Mouse (Mus musculus) lung, embryonic 16.5 days (tissue): Measurements from ENCODE around the gene Schip1. TPM values are rescaled to one million over a fixed set of nuclear protein-coding genes. Genes with fewer than 3 reads are reported as not detected.

ENCODE experiments used
- ATAC-seq: fragments of 200-750 bp; cut with Nextera tagmentation; 2 replicates; pipeline ENCODE4 v1.8.0; 2017; ENCODE audit warnings: low read depth, mild to moderate bottlenecking, moderate library complexity
- H3K27ac ChIP-seq: fragments of 300-500 bp; sonication (generic); 2 replicates; pipeline ENCODE4 v1.5.1; 2014; ENCODE audit warnings: mild to moderate bottlenecking, control low read depth, low read length
- H3K27me3 ChIP-seq: fragments of 300-500 bp; sonication (generic); 2 replicates; pipeline ENCODE4 v1.6.1; 2014; ENCODE audit warnings: low read depth, low read length, mixed read lengths; ENCODE audit not compliant: control insufficient read depth, insufficient read depth
- H3K36me3 ChIP-seq: fragments of 300-500 bp; sonication (generic); 2 replicates; pipeline ENCODE4 v1.6.1; 2014; ENCODE audit warnings: low read length; ENCODE audit not compliant: control insufficient read depth, insufficient read depth
- H3K4me1 ChIP-seq: fragments of 300-500 bp; sonication (generic); replicated peaks from 2 replicates; pipeline ENCODE4 v1.6.1; 2014; ENCODE audit warnings: low read length, mixed read lengths; ENCODE audit not compliant: control insufficient read depth, insufficient read depth
- H3K4me2 ChIP-seq: fragments of 300-500 bp; sonication (generic); 2 replicates; pipeline ENCODE4 v1.6.1; 2014; ENCODE audit warnings: low read depth, low read length, control low read depth
- H3K4me3 ChIP-seq: fragments of 300-500 bp; sonication (generic); 2 replicates; pipeline ENCODE4 v1.5.1; 2014; ENCODE audit warnings: mild to moderate bottlenecking, low read length, control low read depth
- H3K9ac ChIP-seq: fragments of 300-500 bp; sonication (generic); 2 replicates; pipeline ENCODE4 v1.6.1; 2014; ENCODE audit warnings: low read length, control low read depth
- H3K9me3 ChIP-seq: fragments of 300-500 bp; sonication (generic); 2 replicates; pipeline ENCODE4 v1.6.1; 2016; ENCODE audit warnings: low read length; ENCODE audit not compliant: control insufficient read depth
- WGBS: fragments of 180-500 bp; shearing (Covaris S2); extraction: QIAGEN DNeasy Blood & Tissue Kit; methylation state at CpG from one replicate; pipeline ENCODE4 v1.1.7; 2014; 5-methylcytosine and 5-hydroxymethylcytosine counted together
- polyA plus RNA-seq: library from polyadenylated mRNA; unstranded; fragments of >200 nt; fragmentation: Nextera tagmentation; extraction: Ambion mirVana; gene quantifications from 2 replicates; pipeline ENCODE4 v1.2.1, GENCODE M21; 2015

Gene Schip1
- polyA plus RNA-seq, 1 experiment from 2014 or later = 31.2 TPM

DNA sequence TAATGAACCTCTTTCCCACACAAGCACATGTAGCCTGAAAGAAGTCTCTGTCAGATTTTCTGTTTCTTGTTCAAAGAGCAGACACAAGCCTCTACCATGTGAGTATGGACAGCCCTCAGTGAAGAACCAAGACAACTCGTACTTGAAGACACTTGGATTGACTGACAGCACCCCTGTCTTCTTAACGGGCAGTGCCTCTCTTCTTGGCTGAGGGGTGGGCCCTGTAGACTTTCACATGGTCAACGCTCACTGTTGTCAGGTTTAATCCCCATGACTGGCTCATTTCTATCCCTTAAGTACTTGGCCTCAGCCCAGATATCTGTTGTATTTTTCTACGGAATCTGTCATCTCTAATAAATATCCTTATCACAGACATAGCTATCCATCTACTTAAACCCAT is 565.7 kb downstream of the Schip1 start:
- H3K27me3 ChIP-seq = no peaks in the 10 kb centered on the region
- ATAC-seq = no peak
- no peak overlapping the region for H3K9ac ChIP-seq
- H3K4me3 ChIP-seq = no peak overlapping the region
- no peak overlapping the region for H3K27ac ChIP-seq
- no peak overlapping the region for H3K4me2 ChIP-seq
- WGBS = 73% methylated on average over 4 of the region's 4 CpGs
- H3K9me3 ChIP-seq = no peaks in the 10 kb centered on the region
- no peaks in the 10 kb centered on the region for H3K4me1 ChIP-seq
- peaks cover 3% of the 10 kb centered on the region for H3K36me3 ChIP-seq

DNA sequence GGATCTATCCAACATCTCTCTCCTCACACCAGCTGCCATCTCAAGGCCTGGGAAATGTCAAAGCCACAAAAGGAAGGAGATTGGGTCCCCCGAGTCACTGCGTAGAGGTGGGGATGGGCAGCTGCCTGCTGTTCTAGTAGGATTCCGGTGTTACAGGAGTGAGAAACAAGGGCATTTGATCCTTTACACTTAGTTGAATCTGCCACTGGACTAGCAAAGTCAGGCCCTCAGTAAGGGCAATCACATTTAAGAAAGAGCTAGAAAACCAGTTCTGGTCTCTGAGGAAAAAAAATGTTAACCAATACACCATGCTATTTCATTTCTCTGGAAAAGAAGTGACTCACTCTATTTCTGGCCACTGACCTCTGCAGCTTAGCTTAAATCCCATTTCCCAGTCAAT is 566.2 kb downstream of the Schip1 start:
- Histone ChIP-seq H3K4me3 (no peak overlapping the region), H3K9me3 (no peaks in the 10 kb centered on the region), H3K36me3 (peaks cover 3% of the 10 kb centered on the region), H3K27me3 (no peaks in the 10 kb centered on the region), H3K4me1 (no peaks in the 10 kb centered on the region), H3K27ac (no peak overlapping the region), H3K9ac (no peak overlapping the region), H3K4me2 (no peak overlapping the region)
- ATAC-seq = no peak
- WGBS = 81% methylated on average over 3 of the region's 3 CpGs

DNA sequence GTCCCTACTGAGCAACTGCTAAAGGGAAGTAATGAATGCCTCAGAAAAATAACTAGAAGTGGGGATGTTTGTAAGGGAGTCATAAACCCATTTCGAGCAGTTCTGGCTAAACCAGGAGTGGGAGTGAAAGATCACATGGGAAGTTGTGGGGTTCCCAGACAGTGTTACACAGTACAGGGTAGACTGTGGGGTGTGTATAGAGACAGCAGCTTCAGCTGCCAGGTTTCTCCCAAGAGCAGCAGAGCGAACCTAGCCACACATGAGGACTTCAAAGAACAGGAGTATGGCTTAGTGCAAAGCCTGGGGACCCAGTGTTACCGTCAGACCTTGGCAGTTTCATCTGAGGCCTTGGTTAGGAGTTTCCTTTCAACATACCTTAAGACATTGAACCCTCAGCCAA is 568.1 kb downstream of the Schip1 start:
- no peak for ATAC-seq
- 77% methylated on average over 3 of the region's 3 CpGs for WGBS
- no peaks in the 10 kb centered on the region for H3K9me3 ChIP-seq

DNA sequence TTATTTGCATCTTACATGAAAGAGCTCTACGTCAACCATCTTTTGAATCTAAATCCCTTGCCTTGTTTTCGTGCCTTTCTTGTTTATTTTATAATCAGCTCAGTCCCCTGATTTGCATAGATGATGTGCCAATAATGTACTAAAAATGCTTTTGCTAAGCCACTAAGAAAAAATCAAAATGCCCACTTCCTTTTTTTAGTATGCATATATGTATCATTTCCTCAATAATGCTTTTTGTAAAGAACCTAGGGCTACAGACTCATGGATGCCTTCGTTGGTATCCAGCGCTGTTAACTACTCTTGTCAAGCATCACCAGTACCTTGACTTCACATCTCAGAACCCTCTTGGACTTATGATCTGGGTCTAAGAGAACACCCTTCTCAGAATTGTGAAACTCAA is 569.0 kb downstream of the Schip1 start:
- H3K4me1 ChIP-seq = no peaks in the 10 kb centered on the region
- no peaks in the 10 kb centered on the region for H3K36me3 ChIP-seq
- H3K27ac ChIP-seq = no peak overlapping the region
- 87% methylated on average over 4 of the region's 4 CpGs for WGBS
- no peak overlapping the region for H3K9ac ChIP-seq
- H3K27me3 ChIP-seq = no peaks in the 10 kb centered on the region
- no peaks in the 10 kb centered on the region for H3K9me3 ChIP-seq
- H3K4me3 ChIP-seq = no peak overlapping the region
- no peak overlapping the region for H3K4me2 ChIP-seq
- no peak for ATAC-seq

More for the DNA sequence above, 568.1 kb downstream of the Schip1 start:
- H3K36me3 ChIP-seq = no peaks in the 10 kb centered on the region; the same call in 1 of the 2 replicates
- no peak overlapping the region for H3K4me3 ChIP-seq
- H3K4me1 ChIP-seq = no peaks in the 10 kb centered on the region
- no peak overlapping the region for H3K27ac ChIP-seq
- H3K4me2 ChIP-seq = no peak overlapping the region
- no peak overlapping the region for H3K9ac ChIP-seq
- H3K27me3 ChIP-seq = no peaks in the 10 kb centered on the region

DNA sequence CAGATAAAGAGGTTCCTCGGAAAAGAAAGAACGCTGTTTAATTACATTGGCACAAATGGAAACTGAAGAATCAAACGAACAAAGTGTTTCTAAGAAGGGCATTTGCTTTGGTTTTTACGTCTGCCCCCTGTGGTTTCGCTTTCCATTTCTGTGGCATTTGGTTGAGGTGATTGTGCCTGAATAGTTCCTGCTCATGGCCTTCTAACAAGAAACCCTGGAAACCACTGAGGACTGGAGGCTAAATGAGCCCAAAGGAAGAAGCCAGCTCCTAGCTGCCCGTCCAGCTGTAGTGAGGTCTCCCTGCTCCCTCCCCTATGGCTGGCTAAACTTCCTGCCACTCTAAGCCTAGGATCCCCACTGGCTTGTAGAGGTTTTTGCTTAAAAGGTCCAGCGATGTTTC is 573.4 kb downstream of the Schip1 start:
- 47% methylated on average over 7 of the region's 7 CpGs for WGBS
- ATAC-seq = no peak
- H3K36me3 ChIP-seq = no peaks in the 10 kb centered on the region
- no peak overlapping the region for H3K9ac ChIP-seq
- H3K4me1 ChIP-seq = no peaks in the 10 kb centered on the region
- no peak overlapping the region for H3K4me2 ChIP-seq
- H3K9me3 ChIP-seq = no peaks in the 10 kb centered on the region
- H3K4me3 ChIP-seq = no peak overlapping the region
- no peaks in the 10 kb centered on the region for H3K27me3 ChIP-seq
- no peak overlapping the region for H3K27ac ChIP-seq

DNA sequence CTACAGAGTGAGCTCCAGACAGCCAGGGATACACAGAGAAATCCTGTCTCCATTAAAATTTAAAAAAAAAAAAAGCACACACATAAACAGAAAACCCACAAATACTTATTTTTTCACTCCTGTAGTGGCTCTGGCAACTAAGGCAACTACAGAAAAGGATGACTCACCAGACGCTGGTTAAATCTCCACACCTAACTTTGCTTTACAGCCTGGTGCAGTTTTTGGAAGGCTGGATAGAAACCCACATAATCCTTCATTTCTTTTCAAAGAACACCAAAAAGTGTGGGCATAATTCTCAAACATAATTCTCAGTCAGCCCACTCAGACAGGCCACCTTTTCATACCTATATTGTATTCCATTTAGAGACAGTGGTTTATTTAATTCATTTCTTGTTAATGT is 574.1 kb downstream of the Schip1 start:
- H3K9me3 ChIP-seq = no peaks in the 10 kb centered on the region
- no peak overlapping the region for H3K9ac ChIP-seq
- no peaks in the 10 kb centered on the region for H3K4me1 ChIP-seq
- H3K27me3 ChIP-seq = no peaks in the 10 kb centered on the region
- 90% methylated on average over 1 of the region's 1 CpGs for WGBS
- ATAC-seq = no peak
- H3K4me3 ChIP-seq = no peak overlapping the region
- H3K27ac ChIP-seq = no peak overlapping the region
- no peak overlapping the region for H3K4me2 ChIP-seq
- no peaks in the 10 kb centered on the region for H3K36me3 ChIP-seq

DNA sequence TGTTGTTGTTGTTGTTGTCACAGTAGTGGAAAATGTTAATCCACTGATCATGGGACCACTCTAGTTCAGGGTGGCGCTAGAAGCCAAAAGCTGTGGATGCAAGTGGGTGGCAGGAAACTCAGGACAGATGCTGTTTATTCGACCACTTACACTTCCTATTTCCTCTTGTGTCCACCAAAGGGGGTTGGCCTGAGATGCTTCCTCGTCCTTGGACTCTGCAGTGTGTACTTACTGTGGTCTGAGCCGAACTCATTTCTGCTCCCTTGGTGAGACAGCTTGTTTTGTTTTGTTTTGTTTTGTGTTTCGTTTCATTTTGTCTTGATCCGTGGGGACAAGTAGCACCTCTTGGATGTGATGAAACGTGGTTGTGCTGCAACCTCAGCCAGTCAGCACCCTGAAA is 578.3 kb downstream of the Schip1 start:
- no peak overlapping the region for H3K4me3 ChIP-seq
- H3K9me3 ChIP-seq = no peaks in the 10 kb centered on the region
- no peak overlapping the region for H3K9ac ChIP-seq
- H3K27me3 ChIP-seq = no peaks in the 10 kb centered on the region
- H3K4me1 ChIP-seq = no peaks in the 10 kb centered on the region
- H3K27ac ChIP-seq = no peak overlapping the region
- ATAC-seq = no peak
- 78% methylated on average over 7 of the region's 7 CpGs for WGBS
- H3K36me3 ChIP-seq = no peaks in the 10 kb centered on the region
- H3K4me2 ChIP-seq = no peak overlapping the region

DNA sequence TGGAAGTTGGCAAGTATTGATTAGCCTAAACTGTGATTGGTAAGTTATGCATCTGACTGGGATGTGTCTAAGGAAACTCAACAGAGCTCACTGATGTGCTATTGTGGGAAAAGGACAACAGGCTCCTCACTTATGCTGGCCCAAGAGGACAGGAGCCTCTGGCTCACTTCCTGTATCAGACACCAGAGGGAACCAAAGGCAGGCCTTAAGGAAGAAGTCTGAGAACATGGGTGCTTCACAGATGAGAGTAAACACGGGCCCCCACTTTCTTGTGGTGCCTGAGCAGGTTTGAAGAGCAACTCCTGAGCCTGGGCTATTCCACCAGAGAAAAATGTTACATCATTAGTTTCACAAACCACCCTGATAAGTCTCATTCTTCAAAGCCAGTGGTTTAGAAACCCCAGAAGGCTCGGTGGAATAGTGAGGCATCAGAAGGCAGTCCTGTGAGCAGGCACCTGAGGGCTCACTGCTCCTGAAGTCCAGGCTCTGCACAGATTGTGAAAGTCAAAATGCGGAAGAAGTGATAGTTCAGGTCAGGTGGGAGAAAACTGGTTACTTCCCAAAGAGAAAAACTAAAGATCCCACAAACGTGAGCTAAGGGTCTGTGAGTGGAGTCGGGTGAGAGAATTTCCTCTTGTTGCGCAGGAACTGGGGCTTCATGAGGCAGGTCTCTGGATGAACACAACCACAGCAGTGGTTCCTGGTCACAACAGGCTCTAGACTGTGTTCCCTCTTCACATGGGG is 582.0 kb downstream of the Schip1 start:
- Histone ChIP-seq H3K4me2 (no peak overlapping the region), H3K27me3 (no peaks in the 10 kb centered on the region), H3K9ac (no peak overlapping the region), H3K27ac (no peak overlapping the region), H3K36me3 (no peaks in the 10 kb centered on the region), H3K9me3 (no peaks in the 10 kb centered on the region), H3K4me1 (no peaks in the 10 kb centered on the region), H3K4me3 (no peak overlapping the region)
- ATAC-seq = no peak
- 74% methylated on average over 6 of the region's 6 CpGs for WGBS

DNA sequence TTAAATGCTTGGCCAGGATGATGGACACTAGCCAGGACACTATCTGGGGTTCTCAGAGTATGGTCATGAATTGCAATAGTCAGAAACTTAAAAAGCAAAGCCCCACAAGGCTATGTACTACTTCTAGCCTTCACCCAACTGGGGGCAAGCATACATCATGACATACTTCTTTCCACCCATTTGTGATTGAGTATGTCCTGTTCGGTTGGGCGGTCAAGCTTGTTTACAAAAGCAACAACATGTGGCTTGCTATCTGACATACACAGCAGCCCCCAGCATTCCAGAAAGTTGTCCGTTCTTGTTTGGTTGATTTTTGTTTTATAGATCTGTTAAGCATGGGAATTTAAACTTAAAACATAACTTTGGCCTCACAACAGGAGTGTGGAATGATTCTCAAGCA is 582.7 kb downstream of the Schip1 start:
- Histone ChIP-seq H3K4me3 (no peak overlapping the region), H3K27ac (no peak overlapping the region), H3K27me3 (no peaks in the 10 kb centered on the region), H3K4me2 (no peak overlapping the region), H3K9ac (no peak overlapping the region), H3K4me1 (no peaks in the 10 kb centered on the region), H3K36me3 (no peaks in the 10 kb centered on the region), H3K9me3 (no peaks in the 10 kb centered on the region)
- ATAC-seq = no peak
- WGBS = 51% methylated on average over 3 of the region's 3 CpGs

DNA sequence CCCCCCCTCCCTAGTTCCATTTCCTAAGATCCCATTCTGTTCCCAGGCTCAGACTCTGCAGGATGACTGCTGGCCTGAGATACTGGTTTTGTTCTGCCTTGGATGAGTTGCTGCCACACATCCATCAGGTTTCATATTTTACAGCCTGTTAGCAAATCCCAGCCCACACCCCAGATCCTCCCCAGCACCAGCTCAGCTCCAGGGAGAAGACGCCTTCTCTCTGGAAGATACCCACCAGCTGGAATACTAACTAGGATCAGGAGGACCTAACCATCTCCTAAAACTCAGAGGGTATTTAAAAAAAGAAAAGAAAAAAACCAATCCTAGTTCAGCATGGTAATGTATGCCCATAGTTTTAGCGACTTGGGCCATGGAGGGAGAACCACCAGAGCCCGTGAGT is 585.6 kb downstream of the Schip1 start:
- H3K9ac ChIP-seq = no peak overlapping the region
- no peak overlapping the region for H3K4me2 ChIP-seq
- ATAC-seq = no peak
- no peak overlapping the region for H3K4me3 ChIP-seq
- H3K27ac ChIP-seq = no peak overlapping the region
- 88% methylated on average over 3 of the region's 3 CpGs for WGBS
- H3K27me3 ChIP-seq = no peaks in the 10 kb centered on the region
- no peaks in the 10 kb centered on the region for H3K9me3 ChIP-seq
- H3K4me1 ChIP-seq = no peaks in the 10 kb centered on the region
- H3K36me3 ChIP-seq = no peaks in the 10 kb centered on the region
